Mouse (Mus musculus) large intestine, adult 2 months (tissue): ENCODE data around the gene Klrb1c. TPM values are rescaled to one million over a fixed set of nuclear protein-coding genes. Genes with fewer than 3 reads are reported as not detected.
"Not testable (repeated sequence)": the region's sequence is repeated elsewhere in the genome, so short reads cannot be mapped to it uniquely, and the experiment has no call there.

ENCODE experiments used
- DNase-seq: peaks from one replicate; pipeline ENCODE4 v3.0.0-alpha.2; 2012; ENCODE audit warnings: low read depth, low spot score
- WGBS: fragments of 180-500 bp; shearing (Covaris S2); methylation state at CpG from one replicate; pipeline ENCODE4 v1.1.7; 2018; 5-methylcytosine and 5-hydroxymethylcytosine counted together
- polyA plus RNA-seq: library from polyadenylated mRNA; depleted of rRNA; stranded (reverse); fragments of >200 nt; gene quantifications from 2 replicates; pipeline ENCODE4 v1.2.3, GENCODE M21; 2012; rRNA removed

Gene Klrb1c
- polyA plus RNA-seq, 1 experiment: 0.31 TPM

GRCm38 (mm10) chr6:128761144-128761540 lies 27.9 kb downstream of the Klrb1c start:
- 40% methylated on average over 5 of the region's 5 CpGs for WGBS
- no peak for DNase-seq

GRCm38 (mm10) chr6:128760416-128761143 lies 28.4 kb downstream of the Klrb1c start:
- not testable (repeated sequence) for DNase-seq
- WGBS: under 1% methylated on average over 44 of the region's 44 CpGs

- under 1% methylated on average over 22 of the region's 22 CpGs for WGBS
These were observed 29.0 kb downstream of the Klrb1c start for GRCm38 (mm10) chr6:128760016-128760415.

GRCm38 (mm10) chr6:128759221-128759950 lies 29.6 kb downstream of the Klrb1c start:
- no peak for DNase-seq

More at GRCm38 (mm10) chr6:128760016-128760415, 29.0 kb downstream of the Klrb1c start:
- DNase-seq: not testable (repeated sequence)

GRCm38 (mm10) chr6:128755402-128755763 lies 33.6 kb downstream of the Klrb1c start:
- 20% methylated on average over 4 of the region's 4 CpGs for WGBS
- DNase-seq: not testable (repeated sequence)

More at GRCm38 (mm10) chr6:128759221-128759950, 29.6 kb downstream of the Klrb1c start:
- WGBS: 86% methylated on average over 5 of the region's 5 CpGs

- DNase-seq: not testable (repeated sequence)
- WGBS: 31% methylated on average over 12 of the region's 12 CpGs
These were observed 34.1 kb downstream of the Klrb1c start for GRCm38 (mm10) chr6:128754748-128755401.

GRCm38 (mm10) chr6:128754265-128754664 lies 34.8 kb downstream of the Klrb1c start:
- WGBS: 10% methylated on average over 10 of the region's 10 CpGs
- not testable (repeated sequence) for DNase-seq

GRCm38 (mm10) chr6:128753610-128754224 lies 35.3 kb downstream of the Klrb1c start:
- 21% methylated on average over 8 of the region's 8 CpGs for WGBS
- DNase-seq: not testable (repeated sequence)

- WGBS: 73% methylated on average over 6 of the region's 6 CpGs
- DNase-seq: not testable (repeated sequence)
These were observed 42.0 kb downstream of the Klrb1c start for GRCm38 (mm10) chr6:128747006-128747405.

- DNase-seq: no peak
- WGBS: 94% methylated on average over 7 of the region's 7 CpGs
These were observed 51.6 kb downstream of the Klrb1c start for GRCm38 (mm10) chr6:128737445-128737844.

- no peak for DNase-seq
These were observed 52.9 kb downstream of the Klrb1c start for GRCm38 (mm10) chr6:128736100-128736499.

GRCm38 (mm10) chr6:128734896-128735295 lies 54.1 kb downstream of the Klrb1c start:
- DNase-seq: no peak

GRCm38 (mm10) chr6:128733908-128734679 lies 54.9 kb downstream of the Klrb1c start:
- 71% methylated on average over 5 of the region's 5 CpGs for WGBS
- DNase-seq: no peak

- 80% methylated on average over 3 of the region's 3 CpGs for WGBS
- DNase-seq: no peak
These were observed 57.0 kb downstream of the Klrb1c start for GRCm38 (mm10) chr6:128732032-128732431.

Other genes starting within 250 kb of the Klrb1c start
- 0.24 and 0.71 TPM in 2 replicates for gene A2ml1, start 207.6 kb downstream of the Klrb1c start, polyA plus RNA-seq
- gene Klrb1a, start 165.7 kb downstream of the Klrb1c start, polyA plus RNA-seq: 0.30 and 0.41 TPM in 2 replicates
- gene Clec2h, start 126.8 kb downstream of the Klrb1c start, polyA plus RNA-seq: 252 and 368 TPM in 2 replicates
- 0.26 and 0.27 TPM in 2 replicates for gene Klrb1, start 66.2 kb downstream of the Klrb1c start, polyA plus RNA-seq
- gene Gm44511, start 37.1 kb upstream of the Klrb1c start, polyA plus RNA-seq: 1.6 TPM in 1 of 2 replicates, not detected in the other
- 0.79 and 0.93 TPM in 2 replicates for gene Klrb1b, start 37.1 kb upstream of the Klrb1c start, polyA plus RNA-seq
- 0.25 and 0.59 TPM in 2 replicates for gene Clec2i, start 98.4 kb upstream of the Klrb1c start, polyA plus RNA-seq
- 2.2 and 2.6 TPM in 2 replicates for gene BC035044, start 101.9 kb upstream of the Klrb1c start, polyA plus RNA-seq
- gene Clec2g, start 145.2 kb upstream of the Klrb1c start, polyA plus RNA-seq: 0.21 TPM in 1 of 2 replicates, not detected in the other